Mouse (Mus musculus): Measurements from ENCODE around the gene Cyth3. TPM values are rescaled to one million over a fixed set of nuclear protein-coding genes. Genes with fewer than 3 reads are reported as not detected.
A peak's percentile ranks its signal among the peaks of the same experiment; 100 is the strongest.

The Cyth3 gene
- polyA plus RNA-seq, 1 experiment from 2014 or later: 48.7 TPM

DNA sequence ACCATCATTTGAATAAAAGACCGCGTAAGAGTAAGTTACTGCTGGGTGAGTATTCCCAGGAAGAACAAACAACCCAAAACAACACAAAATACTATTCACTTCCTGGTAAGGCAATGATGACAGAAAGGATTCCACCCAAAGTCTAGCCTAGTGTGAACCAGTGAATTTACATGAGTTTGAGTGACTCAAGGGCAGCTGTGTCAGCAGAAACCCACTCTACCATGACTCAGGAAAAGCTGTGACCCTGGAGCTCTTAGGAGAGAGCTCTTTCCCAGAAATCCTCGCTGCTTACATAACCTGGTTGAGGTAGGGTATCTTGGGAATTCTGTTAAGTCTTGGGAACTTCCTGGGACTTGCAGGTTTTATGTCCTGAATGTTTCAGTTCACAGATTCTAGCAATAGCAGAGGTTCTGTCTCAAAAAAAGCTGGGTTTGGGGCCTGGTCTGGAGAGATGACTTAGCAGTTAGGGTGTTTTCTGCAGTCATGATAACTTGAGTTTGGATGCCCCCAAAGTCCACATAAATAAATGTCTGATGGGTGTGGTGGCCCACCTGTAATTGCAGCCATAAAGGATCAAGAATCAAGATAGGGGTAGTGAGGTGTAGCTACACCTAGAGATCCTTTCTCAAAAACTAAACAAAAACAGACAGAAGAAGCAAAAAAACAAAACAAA, 5.5 kb upstream of the Cyth3 start:
- Histone ChIP-seq H3K9me3 (no peaks in the 10 kb centered on the region; the same call in 1 of the 2 replicates), H3K4me3 (no peak overlapping the region), H3K4me2 (replicated peaks) (no peak overlapping the region), H3K36me3 (no peaks in the 10 kb centered on the region), H3K27me3 (no peaks in the 10 kb centered on the region), H3K9ac (no peak overlapping the region), H3K27ac (no peak overlapping the region), H3K4me1 (peaks cover 25% of the 10 kb centered on the region)
- 88% methylated on average over 3 of the region's 3 CpGs for WGBS
- no peak for ATAC-seq (ENCODE audit: insufficient number of reproducible peaks, insufficient read depth, low FRiP score, low TSS enrichment)

DNA sequence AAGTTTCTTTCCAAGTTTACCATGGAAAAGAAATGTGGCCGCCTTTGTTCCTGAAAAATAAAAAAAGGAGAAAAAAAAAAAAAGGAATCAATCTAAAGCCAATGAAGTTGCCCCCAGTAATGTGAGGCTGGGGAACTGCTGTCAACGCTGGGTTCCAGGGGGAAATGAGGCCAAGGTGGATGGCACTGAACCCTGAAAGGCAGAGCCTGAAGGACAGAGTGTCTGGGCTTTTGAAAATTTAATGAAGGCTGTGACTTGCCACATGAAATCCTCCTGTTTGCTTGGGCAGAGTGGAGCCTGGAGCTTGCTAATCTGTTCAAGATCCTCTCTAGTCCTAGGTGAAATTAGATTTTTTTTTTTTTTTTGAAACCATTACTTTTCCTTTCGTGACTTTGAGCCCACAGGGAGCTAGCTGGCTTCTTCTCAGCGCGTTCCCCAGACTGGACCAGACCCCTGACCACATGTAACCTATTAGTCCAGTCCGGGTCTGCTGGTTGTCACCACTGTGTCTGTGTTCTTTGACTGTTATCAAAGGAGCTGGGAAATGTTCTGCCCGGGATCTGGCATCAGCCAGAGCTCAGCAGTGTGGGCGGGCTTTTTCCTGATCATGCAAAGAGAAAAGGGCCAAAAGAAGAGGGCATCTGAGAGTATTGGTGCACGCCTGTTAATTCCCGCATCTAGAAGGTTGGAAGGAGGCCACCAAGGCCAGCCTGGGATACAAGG, 4.6 kb upstream of the Cyth3 start:
- no peaks in the 10 kb centered on the region; the same call in 1 of the 2 replicates for H3K9me3 ChIP-seq
- peak overlapping the region; percentile 63 for H3K27ac ChIP-seq
- no peak overlapping the region for H3K4me2 ChIP-seq (replicated peaks)
- H3K36me3 ChIP-seq: no peaks in the 10 kb centered on the region
- 21% methylated on average over 10 of the region's 10 CpGs for WGBS
- no peak; the same call in 1 of the 2 replicates for ATAC-seq (ENCODE audit: insufficient number of reproducible peaks, insufficient read depth, low FRiP score, low TSS enrichment)
- H3K27me3 ChIP-seq: no peaks in the 10 kb centered on the region
- H3K9ac ChIP-seq: no peak overlapping the region
- H3K4me1 ChIP-seq: peaks cover 27% of the 10 kb centered on the region
- H3K4me3 ChIP-seq: no peak overlapping the region

DNA sequence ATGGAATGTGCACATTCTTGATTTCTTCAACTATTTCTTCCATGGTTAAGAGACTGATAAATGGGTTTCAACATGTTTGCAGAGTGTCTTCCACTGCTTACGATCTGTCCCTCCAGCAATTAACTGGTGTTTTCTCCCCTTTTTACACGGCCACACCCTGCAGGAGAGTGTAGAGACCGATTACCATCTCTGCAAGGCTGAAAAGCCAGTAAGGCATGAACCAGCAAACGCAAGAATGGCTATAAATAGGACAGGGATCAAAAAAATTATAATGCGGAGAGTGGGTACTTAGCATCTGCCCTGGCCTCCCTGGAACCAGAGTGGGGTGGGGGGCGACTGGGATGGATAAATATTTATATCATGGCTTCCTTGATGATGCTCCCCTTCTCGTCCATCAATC, 3.7 kb upstream of the Cyth3 start:
- no peaks in the 10 kb centered on the region for H3K36me3 ChIP-seq
- H3K9me3 ChIP-seq: no peaks in the 10 kb centered on the region; the same call in 1 of the 2 replicates
- H3K4me2 ChIP-seq (replicated peaks): no peak overlapping the region
- ATAC-seq (ENCODE audit: insufficient number of reproducible peaks, insufficient read depth, low FRiP score, low TSS enrichment): no peak
- peaks cover 34% of the 10 kb centered on the region for H3K4me1 ChIP-seq
- no peak overlapping the region for H3K4me3 ChIP-seq
- H3K27ac ChIP-seq: no peak overlapping the region
- H3K27me3 ChIP-seq: no peaks in the 10 kb centered on the region
- 57% methylated on average over 7 of the region's 7 CpGs for WGBS
- H3K9ac ChIP-seq: no peak overlapping the region

DNA sequence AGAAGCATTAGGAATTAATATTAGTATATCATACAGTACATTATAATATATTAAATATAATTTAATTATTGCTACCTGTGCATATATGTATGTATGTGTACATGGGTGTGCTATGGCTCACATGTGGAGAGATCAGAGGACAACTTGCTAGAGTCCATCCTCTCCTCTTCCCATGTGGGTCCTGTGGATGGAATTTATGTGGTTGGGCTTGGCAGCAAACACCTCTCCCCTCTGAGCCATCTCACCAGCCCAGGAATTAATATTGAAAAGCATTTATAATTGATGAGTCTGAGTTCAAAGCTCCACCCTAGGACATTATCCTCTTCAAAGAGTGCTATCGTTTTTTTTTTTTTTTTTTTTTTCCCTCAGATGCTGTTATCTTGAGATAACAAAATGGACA, 2.1 kb upstream of the Cyth3 start:
- Histone ChIP-seq H3K36me3 (no peaks in the 10 kb centered on the region), H3K4me1 (peaks cover 47% of the 10 kb centered on the region), H3K9ac (no peak overlapping the region), H3K4me2 (replicated peaks) (no peak overlapping the region), H3K9me3 (no peaks in the 10 kb centered on the region; the same call in 1 of the 2 replicates), H3K27ac (no peak overlapping the region), H3K4me3 (no peak overlapping the region), H3K27me3 (no peaks in the 10 kb centered on the region)
- ATAC-seq (ENCODE audit: insufficient number of reproducible peaks, insufficient read depth, low FRiP score, low TSS enrichment): no peak
- 65% methylated on average over 1 of the region's 1 CpGs for WGBS

DNA sequence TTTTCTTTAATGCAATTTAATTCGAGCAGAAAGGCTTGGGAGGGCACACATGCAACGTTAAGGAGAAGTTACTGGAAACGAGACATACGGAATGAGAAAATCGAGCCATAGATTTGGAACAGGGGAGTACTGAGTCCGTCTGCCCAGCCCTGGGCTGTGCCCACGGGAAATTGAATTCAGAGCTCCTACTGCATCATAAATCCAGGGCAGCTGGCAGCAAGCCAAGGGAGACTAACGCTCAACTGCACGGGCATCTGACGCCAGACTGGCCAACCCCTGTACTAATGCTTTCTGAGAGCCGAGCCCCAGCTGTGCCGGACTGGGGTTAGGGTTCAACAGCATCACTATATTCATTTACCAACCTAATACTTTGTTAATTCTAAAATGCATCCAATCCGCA, 1.3 kb upstream of the Cyth3 start:
- no peaks in the 10 kb centered on the region for H3K36me3 ChIP-seq
- no peak overlapping the region for H3K4me3 ChIP-seq
- peaks cover 53% of the 10 kb centered on the region for H3K4me1 ChIP-seq
- H3K27me3 ChIP-seq: no peaks in the 10 kb centered on the region
- H3K9ac ChIP-seq: no peak overlapping the region
- WGBS: 26% methylated on average over 13 of the region's 13 CpGs
- H3K27ac ChIP-seq: no peak overlapping the region
- H3K9me3 ChIP-seq: no peaks in the 10 kb centered on the region; the same call in 1 of the 2 replicates
- ATAC-seq (ENCODE audit: insufficient number of reproducible peaks, insufficient read depth, low FRiP score, low TSS enrichment): no peak
- no peak overlapping the region for H3K4me2 ChIP-seq (replicated peaks)

DNA sequence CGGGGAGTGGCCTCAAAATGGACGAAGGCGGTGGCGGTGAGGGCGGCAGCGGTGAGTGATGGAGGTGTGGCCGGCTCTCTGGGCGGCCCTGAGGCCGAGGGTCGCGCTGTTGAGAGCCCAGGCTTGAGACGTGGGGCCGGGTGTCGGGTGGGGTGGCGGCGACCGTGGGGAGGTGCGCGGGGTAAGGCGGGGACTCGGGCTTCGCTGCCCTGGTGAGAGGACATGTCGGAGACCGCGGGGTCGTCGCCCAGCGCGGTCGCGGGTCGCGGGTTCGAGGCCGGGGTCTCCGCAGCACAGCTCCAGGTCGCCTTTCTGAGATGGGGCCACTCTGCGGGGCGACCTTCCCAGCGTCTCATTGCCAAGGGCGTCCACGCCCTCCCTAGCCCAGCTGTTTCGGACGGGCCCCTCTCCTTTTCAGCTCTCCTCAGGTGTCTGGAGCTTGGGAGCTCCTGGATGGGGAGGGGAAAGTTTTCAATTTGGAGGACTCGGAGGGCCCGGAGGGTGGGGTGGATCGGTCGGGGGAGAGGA, 440 bp downstream of the Cyth3 start:
- under 1% methylated on average over 41 of the region's 48 CpGs for WGBS
- peak overlapping the region; percentile 75 for H3K27ac ChIP-seq
- peak overlapping the region; percentile 83 for H3K9ac ChIP-seq
- H3K4me2 ChIP-seq (replicated peaks): peak overlapping the region; percentile 83
- ATAC-seq (ENCODE audit: insufficient number of reproducible peaks, insufficient read depth, low FRiP score, low TSS enrichment): peak; percentile 79
- H3K4me3 ChIP-seq: peak overlapping the region; percentile 83
- H3K9me3 ChIP-seq: no peaks in the 10 kb centered on the region
- H3K4me1 ChIP-seq: peaks cover 56% of the 10 kb centered on the region
- H3K36me3 ChIP-seq: no peaks in the 10 kb centered on the region
- no peaks in the 10 kb centered on the region for H3K27me3 ChIP-seq

DNA sequence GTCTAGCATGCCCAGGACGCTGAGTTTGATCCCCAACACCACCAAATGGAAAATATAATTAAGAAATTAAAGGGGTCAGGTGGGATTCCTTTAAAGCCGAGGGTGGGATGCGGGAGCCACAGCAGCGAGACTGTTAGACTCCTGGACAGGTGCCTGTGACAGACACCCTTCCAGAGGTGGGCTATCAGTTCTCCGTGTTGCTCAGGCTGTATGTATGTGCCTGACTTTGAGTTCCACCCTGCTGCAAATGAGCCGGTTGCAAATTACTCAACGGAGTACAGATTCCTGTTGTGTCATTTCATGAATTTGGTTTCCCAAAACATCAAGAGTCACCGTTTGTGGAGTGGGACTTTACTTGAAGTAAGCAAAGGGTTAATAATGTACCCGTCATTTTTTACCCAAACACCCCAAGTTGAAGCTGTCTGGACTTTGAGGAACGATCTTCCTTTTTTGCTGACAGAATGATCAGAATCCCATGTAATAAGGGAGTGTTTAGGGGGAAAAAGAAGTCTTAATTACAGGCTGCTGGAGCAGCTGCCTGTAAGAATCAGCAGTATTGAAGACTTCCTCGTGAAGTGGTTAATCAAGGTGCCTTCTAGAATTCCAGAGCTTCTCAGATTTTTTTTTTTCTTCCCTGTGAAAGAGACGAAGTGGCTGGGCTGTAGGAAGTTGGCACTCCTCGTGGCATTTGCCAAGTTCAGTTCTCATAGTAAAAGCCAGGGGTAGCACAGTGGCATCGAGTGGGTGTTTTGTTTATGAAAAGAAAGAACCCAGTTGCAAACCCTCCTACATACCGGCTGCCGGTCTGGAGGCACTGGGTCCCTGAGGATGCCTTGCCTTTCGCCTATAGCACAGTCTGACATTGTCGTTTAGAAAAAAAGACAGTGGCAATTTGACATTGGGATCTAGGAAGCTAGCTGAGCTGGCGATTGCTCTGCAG, 1.4 kb downstream of the Cyth3 start:
- H3K4me1 ChIP-seq: peaks cover 46% of the 10 kb centered on the region
- no peaks in the 10 kb centered on the region for H3K9me3 ChIP-seq
- no peaks in the 10 kb centered on the region for H3K36me3 ChIP-seq
- WGBS: 36% methylated on average over 19 of the region's 19 CpGs
- peak overlapping the region; percentile 83 for H3K4me2 ChIP-seq (replicated peaks)
- no peak for ATAC-seq (ENCODE audit: insufficient number of reproducible peaks, insufficient read depth, low FRiP score, low TSS enrichment)
- H3K27me3 ChIP-seq: no peaks in the 10 kb centered on the region
- no peak overlapping the region for H3K27ac ChIP-seq
- H3K4me3 ChIP-seq: peak overlapping the region; percentile 83
- peak overlapping the region; percentile 83; the same call in 1 of the 2 replicates for H3K9ac ChIP-seq

DNA sequence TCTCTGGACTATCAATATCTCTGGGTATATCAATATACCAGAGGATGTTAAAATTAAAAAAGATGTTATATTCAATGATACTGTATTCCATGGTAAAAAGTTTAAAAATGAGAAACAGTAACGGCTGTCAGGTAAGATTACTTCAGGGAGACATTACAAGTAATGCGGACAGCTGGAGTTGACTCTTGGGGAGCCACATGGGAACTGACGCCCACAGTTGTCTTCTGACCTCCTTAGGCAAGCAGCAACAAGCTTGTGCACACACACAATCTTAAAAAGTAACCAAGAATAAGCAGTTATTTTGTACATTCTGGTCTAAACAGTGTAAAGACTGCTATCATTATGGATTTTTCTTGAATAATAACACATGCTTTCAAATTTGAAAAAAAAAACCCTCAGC, 2.2 kb downstream of the Cyth3 start:
- peaks cover 43% of the 10 kb centered on the region for H3K4me1 ChIP-seq
- WGBS: 57% methylated on average over 3 of the region's 3 CpGs
- ATAC-seq (ENCODE audit: insufficient number of reproducible peaks, insufficient read depth, low FRiP score, low TSS enrichment): no peak

DNA sequence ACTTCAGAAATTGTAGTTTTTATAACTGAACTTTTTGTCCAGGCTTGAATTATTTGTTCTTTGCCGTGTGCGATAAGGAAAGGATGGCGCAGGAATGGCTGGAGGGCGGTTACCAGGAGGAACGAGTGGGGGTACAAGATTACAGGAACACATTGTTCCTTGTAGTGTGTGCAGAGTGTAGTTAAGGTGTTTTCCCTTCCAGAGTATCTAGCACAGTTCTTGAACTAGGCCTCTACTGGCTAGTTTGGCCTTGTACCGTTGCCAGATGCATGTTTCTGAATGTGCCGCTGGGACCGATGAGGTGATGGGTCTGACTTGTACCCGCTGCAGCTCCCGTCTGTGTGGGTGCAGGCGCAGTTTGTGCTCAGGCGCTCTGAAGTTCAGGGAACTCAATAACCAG, 3.2 kb downstream of the Cyth3 start:
- 59% methylated on average over 12 of the region's 12 CpGs for WGBS
- ATAC-seq (ENCODE audit: insufficient number of reproducible peaks, insufficient read depth, low FRiP score, low TSS enrichment): no peak
- no peaks in the 10 kb centered on the region for H3K9me3 ChIP-seq
- H3K27ac ChIP-seq: peak overlapping the region; percentile 50; the same call in 1 of the 2 replicates
- H3K4me1 ChIP-seq: peaks cover 43% of the 10 kb centered on the region
- peak overlapping the region; percentile 13; the same call in 1 of the 2 replicates for H3K4me2 ChIP-seq (replicated peaks)
- H3K27me3 ChIP-seq: no peaks in the 10 kb centered on the region
- H3K36me3 ChIP-seq: no peaks in the 10 kb centered on the region
- H3K4me3 ChIP-seq: no peak overlapping the region
- no peak overlapping the region for H3K9ac ChIP-seq

More for the DNA sequence above, 2.2 kb downstream of the Cyth3 start:
- Histone ChIP-seq H3K9ac (no peak overlapping the region), H3K9me3 (no peaks in the 10 kb centered on the region), H3K36me3 (no peaks in the 10 kb centered on the region), H3K27me3 (no peaks in the 10 kb centered on the region), H3K4me3 (no peak overlapping the region), H3K27ac (no peak overlapping the region), H3K4me2 (replicated peaks) (no peak overlapping the region)

DNA sequence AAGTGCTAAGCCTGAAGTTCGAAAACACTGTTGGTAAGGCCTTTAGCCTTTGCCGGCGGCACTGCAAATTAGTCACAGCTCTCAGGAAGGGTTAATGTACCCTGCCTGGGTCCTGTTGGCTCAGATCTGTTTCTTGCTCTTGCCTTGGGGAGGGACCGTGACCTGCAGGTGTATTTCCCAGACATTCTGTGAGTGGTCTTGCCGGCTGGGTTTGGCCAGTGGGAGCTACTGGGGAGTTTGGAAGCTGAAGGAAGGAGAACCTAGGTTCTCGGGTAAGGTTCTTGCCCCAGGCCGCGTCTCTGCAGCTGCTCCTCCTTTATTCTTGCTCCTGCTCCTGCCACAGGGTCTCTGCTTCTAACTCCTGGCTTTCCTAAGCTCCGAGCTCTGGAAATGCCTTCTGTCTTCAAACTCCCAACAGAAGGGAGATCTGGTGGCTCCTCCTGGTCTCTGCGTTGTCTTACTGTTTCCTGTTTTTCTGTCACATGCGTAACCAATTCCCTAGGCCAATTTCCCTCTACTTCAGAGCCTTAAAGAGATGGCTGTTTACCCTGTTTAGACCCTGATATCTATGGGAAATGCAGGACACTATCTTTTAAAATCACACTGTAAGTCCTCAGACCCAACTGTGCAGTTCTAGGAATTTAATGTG, 3.8 kb downstream of the Cyth3 start:
- Histone ChIP-seq H3K4me3 (no peak overlapping the region), H3K9me3 (no peaks in the 10 kb centered on the region), H3K27ac (peak overlapping the region; percentile 50; the same call in 1 of the 2 replicates), H3K36me3 (no peaks in the 10 kb centered on the region), H3K4me1 (peaks cover 40% of the 10 kb centered on the region), H3K27me3 (no peaks in the 10 kb centered on the region), H3K4me2 (replicated peaks) (peak overlapping the region; percentile 13; the same call in 1 of the 2 replicates), H3K9ac (no peak overlapping the region)
- WGBS: 25% methylated on average over 11 of the region's 11 CpGs
- no peak for ATAC-seq (ENCODE audit: insufficient number of reproducible peaks, insufficient read depth, low FRiP score, low TSS enrichment)

DNA sequence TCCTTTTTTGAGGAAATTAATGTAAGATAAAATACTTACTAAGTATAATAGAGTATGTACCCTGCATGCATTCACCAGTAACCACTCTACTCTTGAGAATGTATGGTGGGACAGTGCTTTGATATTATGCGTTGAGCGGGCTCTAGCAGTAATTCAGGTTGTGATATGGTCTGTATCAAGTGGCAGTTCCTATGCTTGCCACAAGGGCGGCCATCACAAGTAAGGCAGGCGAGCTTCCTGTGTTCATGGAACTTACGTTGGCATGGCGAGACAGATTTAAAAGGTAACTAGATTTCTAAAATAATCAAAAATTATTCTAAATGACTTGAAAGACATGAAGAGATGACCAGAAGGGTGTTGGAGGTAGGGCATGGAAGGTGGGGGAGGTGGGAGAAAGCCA, 5.3 kb downstream of the Cyth3 start:
- WGBS: 95% methylated on average over 6 of the region's 6 CpGs
- Histone ChIP-seq H3K27ac (no peak overlapping the region), H3K4me3 (no peak overlapping the region)

More for the DNA sequence above, 5.3 kb downstream of the Cyth3 start:
- no peaks in the 10 kb centered on the region for H3K27me3 ChIP-seq
- H3K9ac ChIP-seq: no peak overlapping the region
- no peak overlapping the region for H3K4me2 ChIP-seq (replicated peaks)
- peaks cover 46% of the 10 kb centered on the region for H3K4me1 ChIP-seq
- no peaks in the 10 kb centered on the region for H3K9me3 ChIP-seq
- no peaks in the 10 kb centered on the region for H3K36me3 ChIP-seq
- no peak for ATAC-seq (ENCODE audit: insufficient number of reproducible peaks, insufficient read depth, low FRiP score, low TSS enrichment)

Data from embryonic facial prominence, embryonic 12.5 days (tissue).